Mouse (Mus musculus) right cerebral cortex, postnatal 36 days (tissue): ENCODE data around the gene Tekt3.
A peak's percentile ranks its signal among the peaks of the same experiment; 100 is the strongest.

Source experiments
- DNase-seq, 2 experiments: peaks; one replicate each; pipeline ENCODE4 v3.0.0; 2022; ENCODE audit warnings: low spot score in 2 of 2, mixed read lengths in 1 of 2

Gene Tekt3

DNA sequence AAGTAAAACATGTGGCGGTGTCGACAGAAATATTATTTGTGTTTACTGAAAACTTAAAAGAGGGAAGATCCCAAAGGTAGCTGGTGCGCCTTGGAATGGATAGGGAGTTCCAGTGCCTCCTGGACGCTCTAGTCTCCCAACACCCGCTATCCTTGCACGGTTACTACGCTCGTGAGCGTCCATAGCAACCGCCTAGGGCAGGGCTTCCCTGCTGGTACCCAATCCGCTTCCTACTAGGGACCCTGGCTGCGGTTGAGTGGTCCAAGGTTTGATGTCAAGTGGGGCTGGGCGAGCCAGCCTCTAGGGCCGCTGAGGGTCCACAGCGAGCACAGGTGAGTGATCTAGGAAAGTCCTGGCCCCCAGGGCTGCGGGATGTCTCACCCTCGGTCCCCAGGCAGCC lies at the start of gene Tekt3:
Gene Tekt3 (plus strand): TSS at position 209 of the 400 bp plus-strand sequence.
- no peak for DNase-seq

DNA sequence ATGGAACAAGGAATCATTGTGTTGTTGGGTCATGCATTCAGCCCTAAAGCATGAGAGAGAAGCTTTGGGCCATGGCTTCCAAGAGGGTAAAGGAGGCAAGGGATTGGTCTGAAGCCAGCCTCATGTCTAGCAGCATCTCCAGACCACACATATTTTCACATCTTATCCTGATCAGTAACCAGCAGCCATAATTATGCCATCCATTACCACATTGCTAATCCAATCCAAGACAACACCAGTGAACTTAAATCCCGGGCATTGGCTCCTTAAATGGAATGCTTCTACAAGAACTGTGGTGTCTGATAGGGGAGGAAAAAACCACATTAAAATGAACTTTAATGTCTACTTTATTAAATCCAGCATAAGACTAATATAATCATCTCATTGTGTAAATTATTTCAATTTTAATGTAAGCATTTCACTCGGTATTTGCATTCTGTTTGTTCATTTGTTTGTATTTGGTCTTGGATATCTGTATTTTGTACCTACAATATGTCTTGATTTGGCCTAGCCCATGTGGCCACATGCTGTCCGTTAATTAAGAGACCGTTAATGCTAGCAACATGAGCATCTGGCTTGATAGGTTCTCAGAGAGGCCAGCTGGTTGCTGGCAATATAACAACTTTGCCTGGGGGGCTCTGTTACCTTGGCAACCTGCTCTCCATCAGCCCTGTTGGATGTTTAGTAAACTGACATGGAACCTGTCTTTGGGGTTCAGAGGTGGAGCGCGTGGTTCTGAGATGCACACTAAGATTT lies 43.9 kb upstream of the Tekt3 start:
- DNase-seq, result no peak

DNA sequence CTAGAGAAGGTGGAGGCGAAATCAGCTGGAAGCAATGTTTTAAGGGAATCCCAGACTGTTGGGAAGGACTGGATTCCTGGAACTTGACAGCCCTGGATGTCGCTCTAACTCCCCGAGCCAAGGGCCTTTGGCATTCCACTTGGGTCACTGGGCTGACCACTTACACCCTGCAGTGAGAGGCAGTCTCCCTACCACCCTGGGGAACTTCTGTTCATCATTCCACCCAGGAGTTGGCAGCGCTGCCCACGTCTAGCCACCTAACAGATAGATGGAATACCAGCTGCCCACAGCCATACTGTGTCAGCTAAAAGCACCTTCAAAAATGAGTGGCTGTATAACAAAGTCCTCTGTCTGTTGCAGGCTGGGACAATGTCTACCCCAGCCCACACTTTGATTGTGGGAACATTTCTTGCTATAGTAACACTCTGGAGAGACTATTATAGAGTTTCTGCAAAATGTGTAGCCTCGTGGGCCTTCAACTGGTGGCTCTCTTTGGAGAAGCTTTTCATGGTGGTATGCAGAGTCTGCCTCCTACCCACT lies 43.3 kb upstream of the Tekt3 start:
- no peak for DNase-seq

DNA sequence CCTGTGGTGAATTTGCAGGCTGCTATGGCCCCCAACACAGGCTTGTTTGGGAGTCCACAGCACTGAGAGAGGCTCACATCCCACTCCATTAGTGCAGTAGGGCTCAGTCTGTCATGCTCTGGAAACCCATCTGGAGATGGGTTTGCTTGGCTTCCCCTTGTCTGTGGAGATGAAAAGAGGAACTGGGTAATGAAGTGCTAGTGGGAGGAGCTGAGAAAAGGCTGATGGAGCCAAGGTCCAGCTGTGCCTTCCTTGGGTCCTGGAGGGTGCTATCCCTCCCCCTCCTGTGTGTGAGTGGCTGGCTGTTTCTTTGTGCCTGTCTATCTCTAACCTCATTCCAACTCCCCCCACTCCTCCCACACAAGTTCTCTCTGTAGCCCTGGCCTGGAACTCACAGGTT lies 40.8 kb upstream of the Tekt3 start:
- DNase-seq, result no peak

DNA sequence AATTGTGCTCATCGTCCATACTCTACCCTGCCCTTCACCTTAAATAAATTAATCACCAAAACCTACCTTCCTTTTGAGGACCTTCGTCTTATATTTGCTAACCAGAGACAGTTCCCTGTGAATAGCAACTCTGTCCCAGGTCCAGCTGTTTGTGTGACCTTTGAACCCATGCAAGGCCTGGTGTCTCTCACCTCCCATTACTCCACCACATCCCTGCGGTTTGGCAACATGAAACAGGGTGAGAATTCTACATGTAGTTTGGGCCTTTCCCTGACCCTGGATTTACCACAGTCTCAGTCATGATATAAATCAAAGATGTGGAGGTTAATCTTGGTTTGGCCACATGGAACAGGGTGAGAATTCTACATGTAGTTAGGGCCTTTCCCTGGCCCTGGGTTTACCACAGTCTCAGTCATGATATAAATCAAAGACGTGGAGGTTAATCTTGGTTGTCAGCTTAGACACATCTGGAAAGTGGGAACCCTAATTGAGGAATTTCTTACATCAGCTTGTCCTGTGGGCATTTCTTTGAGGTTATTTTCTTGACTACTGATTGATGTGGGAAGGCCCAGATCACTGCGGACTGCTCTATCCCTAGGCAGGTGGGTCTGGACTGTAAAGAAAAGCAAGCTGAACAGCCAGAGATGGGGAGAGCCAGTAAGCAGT lies 40.2 kb upstream of the Tekt3 start:
- DNase-seq, result no peak

DNA sequence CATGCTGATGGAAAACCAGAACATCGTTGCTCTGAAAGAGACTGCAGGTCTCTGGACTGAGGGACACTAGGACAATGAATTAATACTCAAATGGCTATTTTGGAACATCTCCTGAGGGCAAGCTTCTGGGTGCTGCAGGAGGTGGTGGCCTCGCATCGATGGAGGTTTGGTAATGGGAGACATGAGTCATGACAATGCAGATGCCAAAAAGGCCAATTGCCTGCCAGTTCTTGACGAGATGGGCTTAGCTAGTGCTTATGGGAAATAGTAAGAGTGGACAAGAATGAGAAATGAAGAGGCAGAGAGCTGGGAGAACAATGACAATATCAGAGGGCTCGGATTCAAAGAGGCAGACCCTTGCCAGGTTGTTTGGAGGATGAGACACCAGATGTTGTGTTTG lies 38.0 kb upstream of the Tekt3 start:
- DNase-seq, result no peak

DNA sequence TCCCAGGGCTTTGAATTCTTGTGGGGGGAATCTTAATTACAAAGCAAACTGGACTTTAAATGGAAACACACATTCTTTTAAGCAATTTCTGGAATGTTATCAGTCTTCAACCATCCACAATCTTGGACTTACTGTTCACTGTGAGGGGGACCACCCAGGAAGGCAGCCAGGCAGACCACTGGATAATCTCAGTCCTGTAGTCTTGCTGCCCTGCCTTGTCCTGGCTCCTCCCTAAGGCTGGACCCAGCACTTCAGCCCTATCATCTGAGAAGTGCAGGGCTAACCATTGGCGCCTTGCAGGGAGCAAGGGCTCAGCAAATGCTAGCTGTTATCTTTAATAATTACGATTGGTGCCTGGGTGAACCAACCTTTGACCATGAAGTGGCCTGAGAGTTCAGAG lies 37.3 kb upstream of the Tekt3 start:
- DNase-seq, result no peak

DNA sequence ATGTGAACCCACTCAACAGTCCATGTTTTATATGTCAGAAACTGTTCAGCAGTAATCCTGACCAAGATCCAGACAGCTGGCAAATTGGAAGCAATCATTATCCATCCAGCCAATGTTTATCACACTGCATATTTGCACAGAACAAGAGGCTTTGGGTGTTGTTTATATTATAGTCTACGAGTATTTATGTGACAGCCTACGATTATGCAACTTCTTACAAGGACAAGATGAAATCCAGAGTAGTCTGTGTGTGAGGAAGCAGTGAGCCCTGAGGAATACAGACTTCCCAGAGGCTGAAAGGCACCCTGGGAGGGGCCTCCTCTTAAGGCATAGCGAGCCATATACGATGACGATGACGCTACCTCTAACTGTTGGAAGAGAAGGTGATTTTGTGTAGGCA lies 36.0 kb upstream of the Tekt3 start:
- DNase-seq, result no peak

DNA sequence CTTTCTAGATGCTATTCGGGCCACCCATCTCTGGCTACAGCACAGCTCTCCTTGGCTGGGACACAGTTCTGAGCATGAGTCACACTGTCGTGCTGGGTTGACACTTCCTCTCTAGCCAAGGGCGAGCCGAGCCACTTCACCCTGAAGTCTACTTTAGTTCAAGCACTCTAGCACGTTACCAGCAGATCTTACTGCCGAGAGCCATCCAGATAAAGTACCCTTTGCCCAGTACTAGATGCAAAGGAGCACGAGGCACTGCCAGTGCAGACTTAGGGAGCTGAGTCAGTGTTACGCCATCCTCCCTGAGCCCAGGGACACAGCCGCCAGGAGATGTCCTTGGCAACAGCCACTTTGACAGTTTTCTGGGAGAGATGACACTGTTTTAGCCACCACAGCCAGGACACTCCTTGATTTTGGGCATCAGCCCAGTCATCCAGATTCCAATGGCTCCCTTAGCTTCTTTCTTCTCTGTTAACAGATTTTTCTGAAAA lies 34.8 kb upstream of the Tekt3 start:
- peak in 1 of 2 experiments; percentile 40 for DNase-seq

DNA sequence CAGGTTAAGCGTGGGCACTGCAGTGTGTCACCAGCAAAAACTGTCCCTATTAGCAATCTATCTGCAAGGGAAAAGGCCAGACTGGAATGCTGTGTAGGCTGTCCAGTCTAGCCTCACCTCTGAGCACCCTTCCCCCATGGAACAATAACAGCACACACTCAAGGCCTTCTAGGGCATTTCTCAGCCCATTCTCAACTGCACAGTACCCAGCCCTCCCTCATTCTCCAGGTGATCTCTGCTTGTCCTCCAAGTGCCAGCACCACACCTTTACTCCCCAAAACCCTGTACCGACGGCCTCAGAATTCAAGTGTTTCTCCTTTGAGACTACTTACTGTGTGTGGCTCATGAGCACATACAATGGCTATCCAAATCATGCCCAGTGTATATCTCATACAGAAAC lies 33.3 kb upstream of the Tekt3 start:
- no peak for DNase-seq

DNA sequence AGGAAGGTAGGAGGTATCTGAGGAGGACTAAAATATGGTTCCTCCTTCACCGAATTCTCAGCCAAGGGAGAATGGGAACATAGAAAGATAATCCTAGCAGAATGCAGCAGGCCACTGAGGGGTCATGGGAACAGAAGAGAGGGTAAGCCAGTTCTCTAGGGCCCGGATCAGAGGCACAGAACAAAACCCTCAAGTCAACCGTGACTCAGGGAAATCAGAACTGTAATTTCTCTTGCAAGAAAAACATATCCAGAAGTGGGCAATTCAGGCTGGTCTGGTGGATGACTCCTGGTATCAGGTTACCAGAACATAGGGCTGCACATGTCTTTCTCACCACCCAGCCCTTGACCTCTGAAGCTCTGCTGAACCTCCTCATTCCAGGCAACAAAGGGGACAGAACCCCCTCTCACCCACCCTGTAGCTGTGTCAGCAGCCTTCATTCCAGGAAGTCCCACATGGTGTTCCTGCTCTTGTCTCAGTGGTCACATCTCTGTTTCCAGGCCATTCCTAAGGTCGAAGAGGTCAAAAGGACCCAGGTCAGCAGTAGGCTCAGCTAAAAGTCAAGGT lies 32.2 kb upstream of the Tekt3 start:
- DNase-seq, result no peak

DNA sequence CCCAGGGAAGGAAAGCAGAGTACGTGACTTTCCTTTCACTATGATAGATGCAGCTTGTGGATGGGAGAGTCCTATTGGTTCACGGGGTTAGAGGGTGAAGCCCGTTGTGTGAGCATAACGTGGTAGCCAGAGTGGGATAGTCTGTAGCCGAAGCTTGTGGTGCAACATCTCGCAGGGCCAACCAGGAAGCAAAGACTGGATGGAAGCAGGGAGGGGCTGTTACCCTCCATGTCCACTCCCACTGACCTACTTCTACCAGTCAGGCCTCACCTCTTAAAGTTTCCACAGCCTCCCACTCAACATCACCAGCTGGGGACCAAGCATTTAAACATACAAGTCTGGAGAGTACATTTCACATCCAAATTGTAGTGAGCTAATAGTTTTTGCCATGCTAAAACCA lies 31.7 kb upstream of the Tekt3 start:
- DNase-seq, result no peak

DNA sequence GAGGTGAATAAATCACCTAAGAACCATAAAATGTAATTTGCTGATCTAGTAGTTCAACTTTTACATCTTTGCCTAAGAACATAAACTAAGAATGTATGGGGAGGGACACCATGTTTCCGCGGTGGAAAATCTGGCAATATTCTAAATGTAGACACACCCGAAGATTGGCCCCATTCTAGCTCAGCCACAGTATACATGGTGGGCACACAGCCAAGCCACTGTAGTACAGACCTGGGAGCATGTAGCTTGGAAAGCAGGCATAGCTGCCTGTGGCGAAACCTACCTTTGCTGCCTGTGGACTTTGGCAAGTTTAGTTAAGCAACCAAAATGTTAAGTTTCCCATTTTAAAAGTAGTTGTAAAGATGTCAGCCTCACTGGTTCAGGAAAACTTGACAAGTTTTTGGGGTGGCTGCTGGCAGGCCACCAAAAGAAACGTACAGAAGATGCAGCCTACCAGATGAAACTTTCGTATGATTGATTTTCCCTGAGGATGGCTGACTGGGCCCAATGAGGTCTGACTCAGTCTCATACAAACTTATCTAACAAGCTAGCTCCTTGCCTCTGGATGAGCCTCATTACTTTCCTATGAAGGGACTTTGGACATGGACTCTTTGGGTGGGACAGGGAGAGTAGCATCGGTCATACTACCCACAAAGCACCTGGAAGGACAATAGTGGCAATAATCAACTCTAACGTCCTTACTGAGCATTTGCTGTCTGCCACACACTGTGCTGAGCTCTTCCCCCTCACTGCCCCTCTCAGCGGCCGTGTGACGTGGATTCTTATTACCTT lies 25.8 kb upstream of the Tekt3 start:
- no peak for DNase-seq

DNA sequence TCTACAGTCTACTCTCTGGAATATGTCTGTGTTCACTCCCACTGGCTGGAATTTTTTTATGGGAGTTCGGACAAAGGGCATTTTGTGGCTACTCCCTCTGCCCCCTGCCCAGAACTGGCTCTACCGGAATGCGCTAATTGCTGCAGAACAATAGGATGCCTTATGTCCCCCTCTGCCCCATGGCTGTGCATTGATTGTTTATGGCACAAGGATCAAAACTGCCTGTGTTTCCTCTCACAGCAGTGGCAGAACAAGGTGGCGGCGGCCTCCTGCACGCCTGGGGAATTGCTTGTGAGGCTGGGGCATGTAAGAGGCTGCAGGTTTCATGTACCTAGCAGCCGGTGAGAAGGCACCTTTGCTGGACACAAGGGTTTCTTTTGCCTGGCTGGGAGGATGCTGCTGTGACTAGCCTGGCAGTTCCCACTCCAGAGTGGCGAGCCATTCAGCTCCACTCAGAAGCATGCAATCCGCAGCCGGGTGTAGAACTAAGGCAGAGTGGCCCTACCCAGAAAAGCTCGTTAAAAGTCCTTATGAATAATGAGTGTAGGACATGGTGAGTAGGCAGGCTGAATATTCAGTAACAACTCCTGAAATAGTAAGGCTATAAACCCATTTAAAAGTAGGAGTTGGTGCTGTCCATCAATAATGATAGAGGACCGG lies 21.3 kb upstream of the Tekt3 start:
- DNase-seq, result no peak

DNA sequence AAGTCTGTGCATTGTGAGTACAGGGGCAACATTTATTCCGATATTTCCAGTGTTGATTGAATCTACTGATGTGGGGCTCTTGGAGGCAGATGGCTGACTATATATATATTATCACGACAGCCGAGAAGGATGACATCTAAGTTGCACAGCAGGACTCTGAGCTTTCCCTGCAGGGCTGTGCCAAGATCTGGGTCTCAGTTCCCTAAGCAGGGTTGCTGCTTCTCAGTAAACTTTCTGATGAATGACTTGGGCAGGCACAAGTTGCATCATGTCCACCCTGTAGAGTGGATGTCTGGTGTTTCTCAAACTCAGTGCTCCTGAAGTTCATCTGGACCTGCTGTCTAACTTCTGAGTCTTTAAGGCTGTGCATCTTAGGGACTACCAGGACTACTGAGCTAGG lies 15.7 kb upstream of the Tekt3 start:
- no peak for DNase-seq

DNA sequence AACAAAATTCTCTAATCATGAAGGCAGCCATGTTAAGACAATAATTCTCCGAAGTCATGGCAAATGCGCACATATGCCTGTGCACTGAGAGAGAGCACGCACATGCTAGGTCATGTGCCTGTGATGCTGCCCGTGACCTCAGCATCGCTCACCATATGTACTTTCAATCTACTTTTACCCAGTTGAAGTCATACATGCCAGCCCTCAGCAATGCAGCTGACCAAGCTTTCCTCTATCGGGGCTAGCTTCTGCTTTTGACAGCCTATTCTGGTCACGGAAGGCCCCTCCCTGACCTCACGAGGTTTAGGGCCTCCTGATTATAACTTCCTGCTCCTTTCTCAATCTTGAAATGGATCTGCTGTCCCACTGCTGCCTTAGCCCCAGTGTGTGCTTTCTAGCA lies 15.1 kb upstream of the Tekt3 start:
- no peak for DNase-seq

DNA sequence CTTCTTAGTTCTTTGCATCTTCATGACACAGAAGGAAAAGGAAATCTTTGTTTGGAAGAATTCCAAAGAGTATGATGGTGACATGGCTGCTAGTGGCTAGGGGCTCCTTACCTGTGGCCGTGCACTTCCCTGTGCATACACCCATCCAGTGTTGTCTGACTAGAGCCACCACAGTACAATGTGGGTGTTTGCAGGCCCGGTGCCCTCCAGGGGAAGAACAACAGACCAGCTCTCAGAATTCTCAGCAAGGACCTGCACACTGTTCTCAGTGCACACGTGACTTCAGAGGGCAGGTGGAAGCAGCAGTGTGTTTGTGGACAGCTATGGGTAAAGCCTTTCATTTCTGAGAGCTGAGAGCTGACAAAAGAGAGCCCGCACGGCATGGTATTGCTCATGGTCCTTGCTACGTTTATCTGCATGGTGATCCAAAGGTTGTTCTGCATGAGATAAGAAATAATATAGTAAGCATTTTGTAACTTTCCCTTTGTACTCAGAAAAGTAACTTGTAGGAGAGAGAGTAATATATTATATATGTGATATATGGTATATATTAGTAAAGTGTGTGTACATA lies 11.0 kb upstream of the Tekt3 start:
- no peak for DNase-seq

DNA sequence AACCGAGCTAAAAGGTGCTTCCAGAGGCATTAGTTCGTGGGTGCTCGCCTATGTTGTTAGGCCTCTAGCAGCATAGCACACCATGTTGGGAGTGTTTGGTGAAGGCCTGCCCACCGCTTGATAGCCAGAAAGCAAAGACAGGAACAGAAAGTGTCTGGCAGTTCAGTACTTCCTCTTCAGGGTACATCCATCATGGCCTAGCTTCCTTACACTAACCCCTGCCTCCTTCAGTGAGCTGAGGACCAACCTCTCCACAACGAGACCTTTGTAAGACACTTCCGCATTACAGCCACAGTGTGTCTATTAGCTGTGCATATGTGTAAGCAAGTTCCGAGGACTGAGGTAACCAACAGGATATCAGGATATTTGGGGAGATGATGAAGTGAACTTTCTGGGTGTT lies 10.4 kb upstream of the Tekt3 start:
- DNase-seq, result no peak

DNA sequence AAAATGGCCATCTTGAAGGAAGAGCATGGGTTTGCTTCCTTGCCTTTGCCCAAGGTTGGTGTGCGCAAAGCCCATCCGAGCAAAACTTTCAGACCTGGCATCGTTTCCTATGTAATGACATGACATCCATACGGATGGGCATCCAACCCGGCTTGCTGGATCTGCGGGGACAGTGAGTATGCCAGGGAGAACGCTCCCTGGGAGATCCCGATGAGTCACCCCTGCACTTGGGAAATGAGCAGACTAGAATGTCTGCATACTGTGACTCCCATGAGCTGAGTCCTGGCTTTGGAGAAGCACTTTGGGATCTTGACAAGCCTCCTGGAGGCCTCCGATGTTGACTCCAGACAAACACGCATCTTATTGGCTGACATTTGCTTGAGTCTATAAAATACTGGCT lies 9.5 kb upstream of the Tekt3 start:
- DNase-seq, result no peak

DNA sequence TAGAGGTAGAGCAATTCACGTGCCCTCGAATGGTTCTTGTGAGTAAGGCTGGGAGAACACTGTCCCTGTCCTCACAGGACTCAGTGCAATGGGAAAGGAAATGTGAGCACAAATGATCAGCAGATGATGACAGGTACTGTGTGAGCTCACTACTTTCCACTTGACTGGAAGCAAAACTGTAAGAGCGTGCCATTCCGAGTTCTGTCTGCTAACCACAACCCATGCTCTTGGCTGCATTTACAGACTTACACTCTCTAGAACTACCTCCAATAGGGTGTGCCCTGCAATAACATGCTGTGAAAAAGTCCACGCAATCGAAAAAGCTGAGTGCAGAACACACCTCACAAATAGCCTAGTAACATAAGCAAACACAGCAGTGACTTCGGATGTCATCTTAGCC lies 5.9 kb upstream of the Tekt3 start:
- DNase-seq, result no peak

DNA sequence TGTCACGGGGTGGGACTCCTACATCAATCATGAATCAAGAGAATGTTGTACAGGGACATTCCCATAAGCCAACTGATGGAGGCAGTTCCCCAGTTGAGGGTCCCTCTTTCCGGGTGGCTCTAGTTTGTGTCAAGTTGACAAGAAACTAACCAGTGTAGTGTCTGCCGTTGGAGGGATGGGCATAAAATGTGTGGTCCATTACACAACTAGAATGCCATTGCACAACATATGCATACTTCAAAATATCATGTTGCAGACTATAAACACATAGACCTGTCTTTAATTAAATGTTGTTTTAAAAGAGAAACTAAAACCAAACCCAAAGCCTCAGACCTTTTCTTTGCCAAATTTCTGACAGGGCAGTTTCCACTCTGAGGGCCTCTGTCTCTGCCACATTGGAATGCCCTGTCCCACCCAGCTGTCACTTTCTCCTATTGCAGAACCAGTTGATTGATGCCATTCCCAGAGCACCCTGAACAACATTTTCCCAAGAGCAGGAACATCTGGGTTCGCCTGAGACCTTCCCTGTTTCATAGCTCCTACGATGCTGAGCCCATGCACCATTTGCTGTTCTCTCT lies 3.0 kb upstream of the Tekt3 start:
- no peak for DNase-seq
